Mouse (Mus musculus) gonadal fat pad, adult 2 months (tissue): Measurements from ENCODE around the gene Filip1. TPM values are rescaled to one million over a fixed set of nuclear protein-coding genes. Genes with fewer than 3 reads are reported as not detected.

ENCODE experiments used
- DNase-seq: peaks from one replicate; pipeline ENCODE4 v3.0.0-alpha.2; 2012; ENCODE audit warnings: low read depth
- polyA plus RNA-seq: library from polyadenylated mRNA; depleted of rRNA; stranded (reverse); fragments of >200 nt; gene quantifications from 2 replicates; pipeline ENCODE4 v1.2.3, GENCODE M21; 2012

The Filip1 gene
- polyA plus RNA-seq, 1 experiment, result 5.3 TPM

DNA sequence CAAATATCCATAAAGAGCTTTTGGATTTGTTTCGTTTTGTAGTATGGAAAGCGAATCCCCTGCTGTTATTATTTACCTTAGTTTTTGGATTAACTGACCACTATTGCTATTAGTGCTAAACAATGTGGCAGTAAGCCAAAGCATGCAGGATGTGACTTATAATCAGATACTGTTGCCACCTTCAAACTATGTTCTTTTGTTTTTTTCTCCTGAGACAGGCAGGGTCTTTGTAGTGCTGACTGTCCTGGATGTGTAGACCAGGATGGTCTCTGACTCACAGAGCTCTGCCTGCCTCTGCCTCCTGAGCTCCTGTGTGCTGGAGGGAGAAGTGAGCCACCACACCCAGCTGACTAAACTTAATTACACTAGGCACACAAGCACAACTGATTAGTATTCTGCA lies 33.4 kb downstream of the Filip1 start:
- no peak for DNase-seq

DNA sequence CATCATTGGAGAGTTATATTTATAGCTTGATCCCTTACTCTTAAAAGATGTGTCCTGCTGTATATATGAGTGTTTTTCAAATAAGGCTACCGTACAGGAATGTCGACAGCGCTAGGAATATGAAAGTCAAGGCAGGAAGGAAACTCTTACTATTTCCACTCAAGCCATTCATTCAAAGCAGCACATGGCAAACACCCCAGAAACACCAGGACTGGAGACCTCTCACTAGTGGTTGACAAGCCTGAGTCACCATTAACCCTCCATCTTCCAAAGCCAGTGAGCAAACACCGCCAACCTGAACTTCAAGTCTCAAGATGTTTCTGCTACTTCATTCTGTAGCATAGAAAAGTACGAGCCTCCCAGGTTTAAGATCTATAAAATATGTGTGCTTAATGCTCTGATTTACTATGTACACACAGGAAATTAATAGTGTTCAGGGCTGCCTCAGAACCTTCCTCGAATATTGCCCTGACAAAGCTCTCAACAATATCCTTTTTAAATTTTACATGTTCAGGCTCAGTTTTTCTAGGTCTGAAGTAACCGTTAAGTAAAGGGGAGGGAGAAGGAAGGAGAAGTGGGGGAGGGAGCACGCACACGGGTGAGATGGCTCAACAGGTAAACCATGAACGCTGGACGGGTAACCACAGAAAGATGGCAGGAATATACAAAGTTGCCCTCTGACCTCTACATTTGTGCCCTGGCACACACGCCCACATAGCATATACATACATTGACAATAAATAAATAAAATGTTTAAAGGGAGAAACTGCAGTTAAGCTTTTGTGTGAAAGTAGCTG lies 34.2 kb downstream of the Filip1 start:
- no peak for DNase-seq

GRCm38 (mm10) chr9:79977549-79977971 lies 35.1 kb downstream of the Filip1 start:
- DNase-seq, result no peak

DNA sequence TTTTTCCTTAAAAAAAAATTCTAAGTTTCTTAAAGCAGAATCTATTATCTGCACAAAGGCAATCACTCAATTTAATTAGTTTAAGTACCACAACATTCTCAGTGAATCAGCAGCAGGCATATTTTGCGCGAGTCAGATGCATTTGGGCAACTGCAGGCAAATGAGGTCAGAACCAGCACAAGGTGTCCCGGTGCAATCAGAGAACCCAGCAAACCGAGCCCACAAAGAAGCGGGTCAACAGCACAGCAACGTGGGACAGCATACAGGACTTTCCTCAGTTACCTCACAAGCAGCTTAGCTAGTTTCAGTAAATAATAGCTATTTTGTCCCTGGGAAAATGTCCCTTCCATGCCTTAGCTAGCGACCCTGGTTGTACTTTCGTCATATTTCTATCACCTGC lies 35.9 kb downstream of the Filip1 start:
- DNase-seq, result no peak

- no peak for DNase-seq
These were observed 37.5 kb downstream of the Filip1 start for GRCm38 (mm10) chr9:79975121-79975520.

GRCm38 (mm10) chr9:79973582-79973981 lies 39.1 kb downstream of the Filip1 start:
- DNase-seq, result no peak

DNA sequence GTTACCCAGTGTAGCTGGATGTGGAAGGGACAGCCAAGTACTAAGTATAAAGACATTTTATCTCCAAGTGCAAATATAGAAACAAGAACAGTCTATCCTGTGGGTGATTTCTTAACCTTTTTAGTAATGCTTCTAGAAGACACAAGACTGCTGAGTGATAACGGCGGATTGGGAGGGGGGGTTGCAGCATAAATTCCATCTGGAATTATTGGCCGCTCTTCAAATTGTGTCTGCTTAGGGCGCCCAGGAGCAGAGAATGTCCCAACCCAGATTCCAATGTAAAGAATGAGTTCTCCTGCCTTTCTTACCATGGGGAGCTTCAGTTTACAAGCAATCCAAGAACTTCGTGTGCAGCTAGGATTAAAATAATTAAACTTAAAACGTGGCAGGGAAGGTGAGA lies 39.9 kb downstream of the Filip1 start:
- DNase-seq, result no peak

GRCm38 (mm10) chr9:79971619-79972018 lies 41.0 kb downstream of the Filip1 start:
- DNase-seq, result no peak

- no peak for DNase-seq
These were observed 42.0 kb downstream of the Filip1 start for GRCm38 (mm10) chr9:79970659-79971118.

- no peak for DNase-seq
These were observed 43.1 kb downstream of the Filip1 start for GRCm38 (mm10) chr9:79969544-79969943.

DNA sequence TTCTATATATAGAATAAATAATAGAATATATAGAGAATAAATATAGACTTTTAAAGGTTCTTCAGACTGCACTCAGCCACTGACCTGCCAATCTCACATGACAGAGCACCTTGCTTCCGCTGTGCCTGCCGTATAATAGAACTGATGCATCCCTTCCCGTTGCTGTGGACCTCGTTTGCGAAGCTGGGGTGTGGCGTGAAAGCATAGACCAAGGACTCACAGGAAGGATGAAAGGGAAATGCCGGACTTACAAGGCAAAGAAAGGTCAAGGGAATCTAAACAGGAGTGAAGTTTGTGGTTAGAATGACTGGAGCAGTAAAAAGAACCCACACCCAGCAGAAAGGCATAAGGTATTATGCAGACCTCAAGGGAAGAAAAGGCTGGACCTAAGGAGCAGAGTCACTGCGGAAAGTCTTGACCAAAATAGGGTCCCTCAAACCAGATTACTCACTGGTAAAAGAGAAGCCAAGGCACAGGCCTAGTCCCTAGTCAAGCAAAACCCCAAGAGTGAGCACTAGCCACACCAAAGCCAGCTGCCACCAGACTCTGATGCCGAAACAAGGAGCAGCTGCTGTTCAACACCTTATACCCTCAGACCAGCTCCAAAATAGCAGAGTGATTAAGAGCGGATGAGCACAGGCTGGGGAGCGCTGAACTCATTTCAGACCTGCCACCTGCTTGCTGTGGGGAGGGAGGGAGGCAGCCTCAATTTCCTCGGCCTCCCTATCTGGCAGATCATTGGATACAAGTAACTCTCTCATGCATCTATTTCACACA lies 45.8 kb downstream of the Filip1 start:
- DNase-seq, result no peak

DNA sequence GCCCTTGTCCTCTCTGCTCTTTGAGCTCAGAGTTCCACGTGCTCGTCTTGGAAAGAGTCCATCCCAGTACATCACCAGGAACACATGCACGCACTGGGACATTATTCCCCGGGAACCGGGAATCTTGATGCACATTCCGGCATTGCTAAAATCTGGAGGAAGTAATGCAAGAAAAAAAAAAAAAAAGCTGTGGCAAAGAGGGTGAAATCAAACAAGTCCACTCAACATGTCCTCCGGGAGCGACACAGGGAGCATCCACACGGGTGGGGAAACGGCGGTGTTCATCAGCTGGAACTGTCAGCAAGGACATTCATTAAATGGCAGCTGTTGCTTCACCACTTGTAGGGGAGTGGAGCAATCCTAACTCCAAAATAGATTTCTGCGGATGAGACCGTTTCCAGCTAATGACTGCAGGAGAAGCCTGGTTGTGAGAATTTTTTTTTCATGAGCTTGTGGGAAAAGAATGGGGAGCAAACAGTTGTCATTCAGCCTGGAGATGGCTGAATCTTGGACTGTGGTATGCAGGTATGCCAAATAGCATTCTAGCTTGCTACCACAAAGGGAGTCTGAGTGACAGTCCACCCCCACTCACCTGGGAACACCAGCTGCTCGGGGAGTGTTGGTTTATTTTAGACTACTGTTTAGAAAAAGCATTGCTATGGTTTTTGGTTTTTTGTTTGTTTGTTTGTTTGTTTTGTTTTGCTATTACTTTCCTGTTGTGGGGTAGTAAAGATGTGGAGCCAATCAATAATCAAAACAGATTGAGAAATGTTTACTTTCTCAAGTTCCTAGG lies 46.9 kb downstream of the Filip1 start:
- DNase-seq, result no peak

GRCm38 (mm10) chr9:79965003-79965402 lies 47.6 kb downstream of the Filip1 start:
- DNase-seq, result no peak

DNA sequence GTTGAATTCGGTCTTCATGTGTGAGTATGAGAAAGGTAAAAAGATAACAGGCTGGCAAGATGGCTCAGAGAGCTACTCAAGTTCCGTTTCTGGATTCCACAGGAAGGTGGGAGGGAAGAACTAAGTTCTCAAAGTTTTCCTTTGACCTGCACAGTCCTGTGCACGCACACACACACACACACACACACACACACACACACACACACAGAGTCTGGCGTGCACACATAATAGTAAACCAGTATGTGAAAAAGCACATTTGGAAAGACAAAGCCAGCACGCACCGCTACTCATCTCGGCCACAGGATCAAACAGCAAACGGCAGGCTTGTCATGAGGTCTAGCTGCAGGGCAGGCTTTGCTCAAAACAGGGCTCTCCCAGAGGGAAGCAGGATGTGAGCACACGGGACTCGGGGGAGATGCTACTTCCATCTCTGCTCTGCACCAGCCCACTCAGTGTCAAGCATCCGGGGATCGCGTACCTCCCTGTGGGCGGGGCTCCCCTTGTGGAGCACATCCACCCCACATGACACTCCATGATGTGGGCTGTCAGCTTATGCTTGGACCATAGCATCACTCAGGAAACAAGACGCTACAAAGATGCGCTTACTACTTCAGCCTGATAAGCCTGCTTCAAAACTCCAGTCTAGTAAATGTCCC lies 50.9 kb downstream of the Filip1 start:
- no peak for DNase-seq

DNA sequence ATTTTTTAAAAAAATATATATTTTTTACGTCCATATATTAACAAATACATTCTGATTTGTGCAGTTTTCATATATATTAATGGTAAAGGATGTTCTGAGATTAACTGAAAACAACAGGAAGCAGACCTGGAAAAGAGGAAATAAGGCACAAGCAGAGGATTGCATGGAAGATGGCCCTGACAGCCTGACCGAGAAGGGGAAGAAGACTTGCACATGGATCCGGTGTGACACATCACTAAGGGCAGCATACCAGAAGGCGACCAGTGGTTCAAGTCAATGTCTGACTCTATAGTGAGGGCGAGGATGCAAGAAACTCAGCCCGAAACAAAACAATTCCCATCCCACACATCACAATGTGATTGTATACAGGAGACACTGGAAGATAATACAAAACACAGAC lies 52.2 kb downstream of the Filip1 start:
- no peak for DNase-seq

DNA sequence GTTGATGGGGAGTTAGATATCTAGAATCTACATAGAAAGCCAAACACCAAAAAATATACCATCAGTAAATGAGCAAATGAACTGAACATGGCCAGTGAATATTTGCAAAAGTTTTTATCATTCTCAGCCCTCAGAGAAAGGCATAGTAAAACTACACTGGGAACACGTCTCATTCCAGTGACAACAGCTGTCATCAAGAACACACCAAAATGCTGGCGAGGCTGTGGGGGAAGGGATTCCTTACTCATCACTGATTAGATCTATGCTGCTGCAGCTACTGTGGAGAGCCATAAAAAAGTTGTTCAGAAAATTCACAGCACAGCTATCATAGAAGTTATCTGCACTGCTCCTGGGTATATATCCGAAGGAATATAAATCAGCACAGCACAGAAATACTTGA lies 54.3 kb downstream of the Filip1 start:
- no peak for DNase-seq

DNA sequence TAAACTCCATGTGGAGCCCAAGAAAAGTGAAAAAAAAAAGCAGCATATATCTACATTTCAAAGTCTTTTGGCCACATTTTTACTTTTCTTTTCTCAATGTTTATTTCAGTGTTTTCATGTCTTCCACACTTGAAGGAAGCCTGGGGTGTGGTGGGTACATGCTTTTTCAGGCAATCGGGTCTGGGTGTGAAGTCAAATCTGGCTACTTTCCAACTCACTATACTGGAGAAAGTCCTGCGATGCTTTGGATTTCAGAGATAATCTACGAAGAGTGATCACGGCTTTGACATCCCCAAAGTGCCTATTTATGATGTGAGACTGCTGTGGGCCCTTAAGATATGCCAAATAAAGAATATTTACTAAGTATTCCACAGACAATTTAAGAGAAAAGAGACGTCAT lies 57.7 kb downstream of the Filip1 start:
- DNase-seq, result no peak

DNA sequence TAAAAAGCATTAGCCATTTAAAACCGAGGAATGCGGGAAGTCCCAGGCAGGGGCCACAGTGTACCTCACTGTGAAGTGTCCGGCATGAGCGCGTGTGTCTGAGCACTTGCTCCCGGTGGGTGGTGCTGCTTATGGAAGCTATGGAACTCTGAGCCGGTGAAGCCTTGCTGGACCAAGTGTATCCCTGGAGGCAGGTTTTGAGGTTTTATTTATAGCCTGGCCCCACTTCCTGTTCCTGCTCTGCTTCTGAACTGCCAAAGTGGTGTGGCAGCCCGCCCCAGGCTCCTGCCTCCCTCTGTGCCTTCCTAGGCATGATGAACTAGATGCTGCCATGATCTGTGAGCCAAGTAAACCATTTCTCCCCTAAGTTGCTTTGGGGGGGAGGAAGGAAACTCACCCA lies 60.7 kb downstream of the Filip1 start:
- DNase-seq, result no peak

GRCm38 (mm10) chr9:79951339-79951738 lies 61.3 kb downstream of the Filip1 start:
- no peak for DNase-seq

GRCm38 (mm10) chr9:79950666-79951065 lies 62.0 kb downstream of the Filip1 start:
- no peak for DNase-seq

DNA sequence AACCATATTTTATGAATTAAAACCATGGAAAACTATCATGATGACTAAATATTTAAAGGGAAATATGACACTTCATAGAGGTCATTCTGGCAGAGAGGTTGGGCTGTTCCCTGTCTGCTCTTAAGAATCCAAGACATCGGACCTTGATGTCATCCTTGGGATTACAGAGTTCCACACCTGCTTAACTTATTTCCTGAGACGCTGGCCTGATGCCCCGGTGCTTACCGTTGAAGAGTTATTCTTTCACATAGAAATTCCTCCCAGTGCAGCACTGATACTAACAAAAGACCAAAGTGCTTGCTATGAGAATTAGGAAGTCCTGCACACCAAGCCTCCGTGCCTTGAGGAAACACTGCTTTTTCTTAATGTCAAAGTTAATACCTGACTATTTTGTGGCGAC lies 62.6 kb downstream of the Filip1 start:
- DNase-seq, result no peak

DNA sequence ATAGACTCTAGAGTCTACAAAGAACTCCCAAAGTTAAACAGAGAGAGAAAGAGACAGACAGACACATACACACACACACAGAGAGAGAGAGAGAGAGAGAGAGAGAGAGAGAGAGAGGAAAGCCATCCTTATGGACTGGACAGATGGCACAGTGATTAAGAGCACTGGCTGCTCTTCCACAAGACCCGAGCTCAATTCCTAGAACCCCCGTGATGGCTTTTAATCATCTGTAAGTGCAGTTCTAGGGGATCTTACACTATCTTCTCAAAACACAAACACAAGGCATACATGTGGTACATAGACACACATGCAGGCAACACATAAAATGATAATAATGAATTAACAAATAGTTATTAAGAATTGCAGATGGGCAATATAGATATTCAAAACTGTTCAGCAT lies 64.3 kb downstream of the Filip1 start:
- DNase-seq, result no peak
